Mouse (Mus musculus): ENCODE measurements around the gene Ror1. TPM values are rescaled to one million over a fixed set of nuclear protein-coding genes. Genes with fewer than 3 reads are reported as not detected.
A peak's percentile ranks its signal among the peaks of the same experiment; 100 is the strongest.

Gene Ror1
- polyA plus RNA-seq, 1 experiment from 2014 or later: 2.6 TPM

- Histone ChIP-seq H3K9ac (ENCODE audit: low read length) (no peak overlapping the region), H3K4me3 (ENCODE audit: low read depth, low read length) (no peak overlapping the region), H3K4me2 (replicated peaks; ENCODE audit: low read depth) (no peak overlapping the region), H3K27me3 (ENCODE audit: control insufficient read depth, insufficient read depth, low read length) (no peaks in the 10 kb centered on the region), H3K27ac (replicated peaks) (no peak overlapping the region), H3K36me3 (ENCODE audit: control insufficient read depth, insufficient read depth, low read length) (no peaks in the 10 kb centered on the region), H3K9me3 (ENCODE audit: control insufficient read depth, low read length) (no peaks in the 10 kb centered on the region), H3K4me1 (replicated peaks; ENCODE audit: control insufficient read depth, insufficient read depth) (no peaks in the 10 kb centered on the region; the same call in 1 of the 2 replicates)
- DNase-seq (ENCODE audit: low spot score) (no peak), ATAC-seq (ENCODE audit: low FRiP score, low TSS enrichment) (no peak)
- TF ChIP-seq EP300 (optimal IDR thresholded peaks at IDR 0.05): no peak
- no peak for TF ChIP-seq CTCF (IDR thresholded peaks at IDR 0.05; ENCODE audit: low read depth)
- WGBS: 66% methylated on average over 4 of the region's 4 CpGs
Measured at GRCm38 (mm10) chr4:100377996-100378395, 282.4 kb downstream of the Ror1 start.

- H3K27ac ChIP-seq (replicated peaks): no peak overlapping the region
- no peak overlapping the region for H3K9ac ChIP-seq (ENCODE audit: low read length)
- DNase-seq (ENCODE audit: low spot score): no peak
- H3K4me2 ChIP-seq (replicated peaks; ENCODE audit: low read depth): no peak overlapping the region
- TF ChIP-seq CTCF (IDR thresholded peaks at IDR 0.05; ENCODE audit: low read depth) (no peak), EP300 (optimal IDR thresholded peaks at IDR 0.05) (no peak)
- no peaks in the 10 kb centered on the region for H3K36me3 ChIP-seq (ENCODE audit: control insufficient read depth, insufficient read depth, low read length)
- 74% methylated on average over 4 of the region's 4 CpGs for WGBS
- H3K27me3 ChIP-seq (ENCODE audit: control insufficient read depth, insufficient read depth, low read length): no peaks in the 10 kb centered on the region
- no peaks in the 10 kb centered on the region for H3K9me3 ChIP-seq (ENCODE audit: control insufficient read depth, low read length)
- no peak overlapping the region for H3K4me3 ChIP-seq (ENCODE audit: low read depth, low read length)
- H3K4me1 ChIP-seq (replicated peaks; ENCODE audit: control insufficient read depth, insufficient read depth): no peaks in the 10 kb centered on the region; the same call in 1 of the 2 replicates
- no peak for ATAC-seq (ENCODE audit: low FRiP score, low TSS enrichment)
Measured at GRCm38 (mm10) chr4:100381760-100382159, 286.2 kb downstream of the Ror1 start.

GRCm38 (mm10) chr4:100386272-100386988, 290.8 kb downstream of the Ror1 start:
- no peak for DNase-seq (ENCODE audit: low spot score)
- no peaks in the 10 kb centered on the region for H3K36me3 ChIP-seq (ENCODE audit: control insufficient read depth, insufficient read depth, low read length)
- no peak overlapping the region for H3K4me3 ChIP-seq (ENCODE audit: low read depth, low read length)
- H3K4me2 ChIP-seq (replicated peaks; ENCODE audit: low read depth): no peak overlapping the region
- no peaks in the 10 kb centered on the region for H3K9me3 ChIP-seq (ENCODE audit: control insufficient read depth, low read length)
- no peak overlapping the region for H3K9ac ChIP-seq (ENCODE audit: low read length)
- no peaks in the 10 kb centered on the region for H3K27me3 ChIP-seq (ENCODE audit: control insufficient read depth, insufficient read depth, low read length)
- H3K27ac ChIP-seq (replicated peaks): no peak overlapping the region
- no peak for TF ChIP-seq EP300 (optimal IDR thresholded peaks at IDR 0.05)
- TF ChIP-seq CTCF (IDR thresholded peaks at IDR 0.05; ENCODE audit: low read depth): peak; percentile 29
- no peaks in the 10 kb centered on the region; the same call in 1 of the 2 replicates for H3K4me1 ChIP-seq (replicated peaks; ENCODE audit: control insufficient read depth, insufficient read depth)
- WGBS: 58% methylated on average over 5 of the region's 5 CpGs
- ATAC-seq (ENCODE audit: low FRiP score, low TSS enrichment): no peak

GRCm38 (mm10) chr4:100390436-100390835, 294.8 kb downstream of the Ror1 start:
- ATAC-seq (ENCODE audit: low FRiP score, low TSS enrichment): no peak
- no peak overlapping the region for H3K4me3 ChIP-seq (ENCODE audit: low read depth, low read length)
- no peak overlapping the region for H3K4me2 ChIP-seq (replicated peaks; ENCODE audit: low read depth)
- H3K9me3 ChIP-seq (ENCODE audit: control insufficient read depth, low read length): no peaks in the 10 kb centered on the region
- no peak overlapping the region for H3K27ac ChIP-seq (replicated peaks)
- WGBS: 66% methylated on average over 6 of the region's 6 CpGs
- no peaks in the 10 kb centered on the region for H3K27me3 ChIP-seq (ENCODE audit: control insufficient read depth, insufficient read depth, low read length)
- H3K4me1 ChIP-seq (replicated peaks; ENCODE audit: control insufficient read depth, insufficient read depth): no peaks in the 10 kb centered on the region
- no peak overlapping the region for H3K9ac ChIP-seq (ENCODE audit: low read length)
- TF ChIP-seq CTCF (IDR thresholded peaks at IDR 0.05; ENCODE audit: low read depth) (no peak), EP300 (optimal IDR thresholded peaks at IDR 0.05) (no peak)
- DNase-seq (ENCODE audit: low spot score): no peak
- no peaks in the 10 kb centered on the region for H3K36me3 ChIP-seq (ENCODE audit: control insufficient read depth, insufficient read depth, low read length)

GRCm38 (mm10) chr4:100391021-100391420, 295.4 kb downstream of the Ror1 start:
- H3K27ac ChIP-seq (replicated peaks): no peak overlapping the region
- no peaks in the 10 kb centered on the region for H3K36me3 ChIP-seq (ENCODE audit: control insufficient read depth, insufficient read depth, low read length)
- H3K4me3 ChIP-seq (ENCODE audit: low read depth, low read length): no peak overlapping the region
- 70% methylated on average over 6 of the region's 6 CpGs for WGBS
- no peak for TF ChIP-seq CTCF (IDR thresholded peaks at IDR 0.05; ENCODE audit: low read depth)
- no peak for TF ChIP-seq EP300 (optimal IDR thresholded peaks at IDR 0.05)
- ATAC-seq (ENCODE audit: low FRiP score, low TSS enrichment) (no peak), DNase-seq (ENCODE audit: low spot score) (no peak)
- H3K9ac ChIP-seq (ENCODE audit: low read length): no peak overlapping the region
- no peaks in the 10 kb centered on the region for H3K4me1 ChIP-seq (replicated peaks; ENCODE audit: control insufficient read depth, insufficient read depth)
- H3K27me3 ChIP-seq (ENCODE audit: control insufficient read depth, insufficient read depth, low read length): no peaks in the 10 kb centered on the region
- H3K4me2 ChIP-seq (replicated peaks; ENCODE audit: low read depth): no peak overlapping the region
- no peaks in the 10 kb centered on the region for H3K9me3 ChIP-seq (ENCODE audit: control insufficient read depth, low read length)

- Histone ChIP-seq H3K4me3 (ENCODE audit: low read depth, low read length) (no peak overlapping the region), H3K4me1 (replicated peaks; ENCODE audit: control insufficient read depth, insufficient read depth) (no peaks in the 10 kb centered on the region), H3K9ac (ENCODE audit: low read length) (no peak overlapping the region), H3K4me2 (replicated peaks; ENCODE audit: low read depth) (no peak overlapping the region), H3K36me3 (ENCODE audit: control insufficient read depth, insufficient read depth, low read length) (no peaks in the 10 kb centered on the region), H3K27me3 (ENCODE audit: control insufficient read depth, insufficient read depth, low read length) (no peaks in the 10 kb centered on the region), H3K9me3 (ENCODE audit: control insufficient read depth, low read length) (no peaks in the 10 kb centered on the region), H3K27ac (replicated peaks) (peak overlapping the region; percentile 18; the same call in 1 of the 2 replicates)
- TF ChIP-seq EP300 (optimal IDR thresholded peaks at IDR 0.05) (no peak), CTCF (IDR thresholded peaks at IDR 0.05; ENCODE audit: low read depth) (no peak)
- ATAC-seq (ENCODE audit: low FRiP score, low TSS enrichment) (no peak), DNase-seq (ENCODE audit: low spot score) (no peak)
- 50% methylated on average over 12 of the region's 12 CpGs for WGBS
Measured at GRCm38 (mm10) chr4:100393374-100394061, 297.9 kb downstream of the Ror1 start.

Data from stomach, postnatal 0 days (tissue).